Mouse (Mus musculus): ENCODE measurements around the gene Gm47985. TPM values are rescaled to one million over a fixed set of nuclear protein-coding genes. Genes with fewer than 3 reads are reported as not detected.
"Not testable (repeated sequence)": the region's sequence is repeated elsewhere in the genome, so short reads cannot be mapped to it uniquely, and the experiment has no call there.

The Gm47985 gene
- polyA plus RNA-seq, 2 experiments: 2.0 to 2.2 TPM

- H3K4me1 ChIP-seq (replicated peaks; ENCODE audit: control insufficient read depth in 2 of 2, insufficient read depth in 2 of 2, low read length in 1 of 2): peaks cover 2% of the 10 kb centered on the region in 2 experiments; a peak in 1 of 4 replicates
- ATAC-seq (ENCODE audit: insufficient read depth) (no peak), DNase-seq (ENCODE audit: low read depth in 3 of 3, low spot score in 3 of 3) (no peak)
- TF ChIP-seq EP300 (IDR thresholded peaks at IDR 0.05; ENCODE audit: low read depth) (no peak), CTCF (IDR thresholded peaks at IDR 0.05; ENCODE audit: low read depth) (no peak)
- no peak overlapping the region for H3K9ac ChIP-seq (replicated peaks)
- H3K27me3 ChIP-seq (ENCODE audit: control insufficient read depth, insufficient read depth, low read length): no peaks in the 10 kb centered on the region
- no peak overlapping the region for H3K4me3 ChIP-seq (ENCODE audit: insufficient read depth in 1 of 2, low read depth in 2 of 2, low read length in 2 of 2)
- no peak overlapping the region for H3K27ac ChIP-seq
- 71% methylated on average over 4 of the region's 4 CpGs for WGBS (ENCODE audit: insufficient replicate concordance)
- no peaks in the 10 kb centered on the region for H3K36me3 ChIP-seq (replicated peaks; ENCODE audit: control insufficient read depth, insufficient read depth, low read depth)
- no peaks in the 10 kb centered on the region for H3K9me3 ChIP-seq (ENCODE audit: control insufficient read depth, low read length)
- H3K4me2 ChIP-seq (ENCODE audit: low read depth): no peak overlapping the region
These were observed 6.1 kb downstream of the Gm47985 start for GRCm38 (mm10) chr1:151188469-151188868.

GRCm38 (mm10) chr1:151192075-151192474 is 9.7 kb downstream of the Gm47985 start, which contains the start of gene Gm8947:
Gm8947 (plus strand) TSS chr1:151192376.
- not testable (repeated sequence) for DNase-seq (ENCODE audit: low read depth in 3 of 3, low spot score in 3 of 3)

GRCm38 (mm10) chr1:151192739-151193138 is 10.4 kb downstream of the Gm47985 start:
- WGBS (ENCODE audit: insufficient replicate concordance): 88% methylated on average over 14 of the region's 15 CpGs

More at GRCm38 (mm10) chr1:151192075-151192474, 9.7 kb downstream of the Gm47985 start, which contains the start of gene Gm8947:
- H3K36me3 ChIP-seq (replicated peaks; ENCODE audit: control insufficient read depth, insufficient read depth, low read depth); H3K27ac ChIP-seq; H3K4me1 ChIP-seq (replicated peaks; ENCODE audit: control insufficient read depth in 2 of 2, insufficient read depth in 2 of 2, low read length in 1 of 2); H3K4me3 ChIP-seq (ENCODE audit: insufficient read depth in 1 of 2, low read depth in 2 of 2, low read length in 2 of 2); H3K4me2 ChIP-seq (ENCODE audit: low read depth); H3K9ac ChIP-seq (replicated peaks); H3K27me3 ChIP-seq (ENCODE audit: control insufficient read depth, insufficient read depth, low read length); H3K9me3 ChIP-seq (ENCODE audit: control insufficient read depth, low read length): not testable (repeated sequence)
- peak; percentile 69; the same call in 1 of the 2 replicates for ATAC-seq (ENCODE audit: insufficient read depth)
- WGBS (ENCODE audit: insufficient replicate concordance): no CpG with 5 or more reads among the region's 7 CpGs

GRCm38 (mm10) chr1:151195986-151196385 is 13.6 kb downstream of the Gm47985 start:
- H3K27ac ChIP-seq; H3K36me3 ChIP-seq (replicated peaks; ENCODE audit: control insufficient read depth, insufficient read depth, low read depth); H3K9ac ChIP-seq (replicated peaks); H3K4me2 ChIP-seq (ENCODE audit: low read depth); DNase-seq (ENCODE audit: low read depth in 3 of 3, low spot score in 3 of 3); ATAC-seq (ENCODE audit: insufficient read depth); H3K27me3 ChIP-seq (ENCODE audit: control insufficient read depth, insufficient read depth, low read length); H3K4me3 ChIP-seq (ENCODE audit: insufficient read depth in 1 of 2, low read depth in 2 of 2, low read length in 2 of 2); H3K4me1 ChIP-seq (replicated peaks; ENCODE audit: control insufficient read depth in 2 of 2, insufficient read depth in 2 of 2, low read length in 1 of 2); H3K9me3 ChIP-seq (ENCODE audit: control insufficient read depth, low read length): not testable (repeated sequence)
- WGBS (ENCODE audit: insufficient replicate concordance): 68% methylated on average over 4 of the region's 4 CpGs

More at GRCm38 (mm10) chr1:151192739-151193138, 10.4 kb downstream of the Gm47985 start:
- H3K4me1 ChIP-seq (replicated peaks; ENCODE audit: control insufficient read depth in 2 of 2, insufficient read depth in 2 of 2, low read length in 1 of 2); H3K4me3 ChIP-seq (ENCODE audit: insufficient read depth in 1 of 2, low read depth in 2 of 2, low read length in 2 of 2); H3K27me3 ChIP-seq (ENCODE audit: control insufficient read depth, insufficient read depth, low read length); H3K36me3 ChIP-seq (replicated peaks; ENCODE audit: control insufficient read depth, insufficient read depth, low read depth); H3K9ac ChIP-seq (replicated peaks); DNase-seq (ENCODE audit: low read depth in 3 of 3, low spot score in 3 of 3); H3K27ac ChIP-seq; H3K4me2 ChIP-seq (ENCODE audit: low read depth); H3K9me3 ChIP-seq (ENCODE audit: control insufficient read depth, low read length); ATAC-seq (ENCODE audit: insufficient read depth): not testable (repeated sequence)

- H3K9ac ChIP-seq (replicated peaks); H3K36me3 ChIP-seq (replicated peaks; ENCODE audit: control insufficient read depth, insufficient read depth, low read depth); DNase-seq (ENCODE audit: low read depth in 3 of 3, low spot score in 3 of 3); H3K9me3 ChIP-seq (ENCODE audit: control insufficient read depth, low read length); ATAC-seq (ENCODE audit: insufficient read depth); H3K4me3 ChIP-seq (ENCODE audit: insufficient read depth in 1 of 2, low read depth in 2 of 2, low read length in 2 of 2); H3K27ac ChIP-seq; H3K4me2 ChIP-seq (ENCODE audit: low read depth); H3K4me1 ChIP-seq (replicated peaks; ENCODE audit: control insufficient read depth in 2 of 2, insufficient read depth in 2 of 2, low read length in 1 of 2); H3K27me3 ChIP-seq (ENCODE audit: control insufficient read depth, insufficient read depth, low read length): not testable (repeated sequence)
- WGBS (ENCODE audit: insufficient replicate concordance): 46% methylated on average over 3 of the region's 3 CpGs
These were observed 14.4 kb downstream of the Gm47985 start for GRCm38 (mm10) chr1:151196690-151197089.

GRCm38 (mm10) chr1:151198120-151198519 is 15.8 kb downstream of the Gm47985 start, which contains the start of gene Gm47995:
Gm47995 (plus strand) TSS chr1:151198448.
- not testable (repeated sequence) for H3K36me3 ChIP-seq (replicated peaks; ENCODE audit: control insufficient read depth, insufficient read depth, low read depth); H3K4me2 ChIP-seq (ENCODE audit: low read depth); H3K9me3 ChIP-seq (ENCODE audit: control insufficient read depth, low read length); H3K4me1 ChIP-seq (replicated peaks; ENCODE audit: control insufficient read depth in 2 of 2, insufficient read depth in 2 of 2, low read length in 1 of 2); H3K4me3 ChIP-seq (ENCODE audit: insufficient read depth in 1 of 2, low read depth in 2 of 2, low read length in 2 of 2); H3K27ac ChIP-seq; H3K27me3 ChIP-seq (ENCODE audit: control insufficient read depth, insufficient read depth, low read length); H3K9ac ChIP-seq (replicated peaks)
- 15% methylated on average over 2 of the region's 4 CpGs for WGBS (ENCODE audit: insufficient replicate concordance)
- ATAC-seq (ENCODE audit: insufficient read depth) (peak; percentile 60; the same call in 1 of the 2 replicates), DNase-seq (ENCODE audit: low read depth in 3 of 3, low spot score in 3 of 3) (peak in 1 of 3 experiments; percentile 76)

GRCm38 (mm10) chr1:151200620-151201019 is 18.3 kb downstream of the Gm47985 start:
- H3K27me3 ChIP-seq (ENCODE audit: control insufficient read depth, insufficient read depth, low read length); ATAC-seq (ENCODE audit: insufficient read depth); H3K9ac ChIP-seq (replicated peaks); DNase-seq (ENCODE audit: low read depth in 3 of 3, low spot score in 3 of 3); H3K36me3 ChIP-seq (replicated peaks; ENCODE audit: control insufficient read depth, insufficient read depth, low read depth); H3K4me2 ChIP-seq (ENCODE audit: low read depth); H3K4me1 ChIP-seq (replicated peaks; ENCODE audit: control insufficient read depth in 2 of 2, insufficient read depth in 2 of 2, low read length in 1 of 2); H3K4me3 ChIP-seq (ENCODE audit: insufficient read depth in 1 of 2, low read depth in 2 of 2, low read length in 2 of 2); H3K27ac ChIP-seq; H3K9me3 ChIP-seq (ENCODE audit: control insufficient read depth, low read length): not testable (repeated sequence)

- H3K4me2 ChIP-seq (ENCODE audit: low read depth); H3K9ac ChIP-seq (replicated peaks); H3K9me3 ChIP-seq (ENCODE audit: control insufficient read depth, low read length); H3K27me3 ChIP-seq (ENCODE audit: control insufficient read depth, insufficient read depth, low read length); DNase-seq (ENCODE audit: low read depth in 3 of 3, low spot score in 3 of 3); H3K27ac ChIP-seq; H3K4me1 ChIP-seq (replicated peaks; ENCODE audit: control insufficient read depth in 2 of 2, insufficient read depth in 2 of 2, low read length in 1 of 2); H3K36me3 ChIP-seq (replicated peaks; ENCODE audit: control insufficient read depth, insufficient read depth, low read depth); H3K4me3 ChIP-seq (ENCODE audit: insufficient read depth in 1 of 2, low read depth in 2 of 2, low read length in 2 of 2): not testable (repeated sequence)
- WGBS (ENCODE audit: insufficient replicate concordance): 31% methylated on average over 3 of the region's 5 CpGs
- peak; percentile 60 for ATAC-seq (ENCODE audit: insufficient read depth)
These were observed 20.4 kb downstream of the Gm47985 start for GRCm38 (mm10) chr1:151202771-151203170.
